Mouse (Mus musculus) mouse trophoblast stem cell (cell line): ENCODE data around the gene Cbfa2t3.

Experiments used
- in situ Hi-C, 2 experiments: fragments of 300-500 bp; cut with MseI, MboI; formaldehyde crosslinking; loops; 2 replicates in 1 of 2; 3 replicates in 1 of 2; pipeline ENCODE4 v1.15.1; 2025

The Cbfa2t3 gene

DNA sequence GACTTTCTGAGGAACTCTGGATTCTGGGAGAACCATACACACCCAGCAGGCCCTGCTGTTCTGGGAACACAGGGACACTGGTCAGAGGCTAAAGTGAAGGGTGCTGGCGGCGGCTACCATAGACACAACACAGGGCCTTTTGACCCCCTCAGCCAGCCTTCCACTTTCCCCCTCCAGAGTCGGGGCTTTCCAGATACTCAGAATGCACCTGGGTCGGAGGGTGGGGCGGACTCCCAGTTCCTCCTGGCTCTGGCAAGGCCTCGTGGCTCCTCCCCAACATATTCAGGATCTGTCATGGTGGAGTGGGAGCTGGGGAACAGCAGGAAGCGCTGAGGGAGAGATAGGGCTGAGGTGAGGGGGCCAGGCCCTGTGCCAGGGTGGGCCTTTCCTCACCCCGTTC, 6.8 kb downstream of the Cbfa2t3 start:
- in situ Hi-C loops, result no loop called here

DNA sequence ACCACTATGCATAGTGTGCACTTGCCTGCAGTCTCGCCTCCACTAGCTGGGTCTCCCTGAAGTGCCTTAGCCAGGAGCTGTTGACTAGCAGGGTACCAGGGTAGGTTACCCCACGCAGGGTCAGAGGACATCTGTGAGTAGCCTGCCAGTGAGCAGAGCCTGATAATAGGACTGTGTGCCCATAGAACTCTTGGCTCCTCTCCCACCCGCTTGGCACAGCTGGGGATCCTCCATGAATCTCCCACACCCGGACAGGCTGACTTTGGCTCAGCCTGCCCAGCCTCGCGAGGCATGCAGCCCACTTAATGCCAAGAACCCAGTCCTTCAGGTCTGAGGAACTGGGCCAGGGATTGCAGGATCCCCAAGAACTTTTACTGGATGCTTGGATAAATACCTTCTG, 7.9 kb downstream of the Cbfa2t3 start:
- in situ Hi-C loops, result no loop called here

DNA sequence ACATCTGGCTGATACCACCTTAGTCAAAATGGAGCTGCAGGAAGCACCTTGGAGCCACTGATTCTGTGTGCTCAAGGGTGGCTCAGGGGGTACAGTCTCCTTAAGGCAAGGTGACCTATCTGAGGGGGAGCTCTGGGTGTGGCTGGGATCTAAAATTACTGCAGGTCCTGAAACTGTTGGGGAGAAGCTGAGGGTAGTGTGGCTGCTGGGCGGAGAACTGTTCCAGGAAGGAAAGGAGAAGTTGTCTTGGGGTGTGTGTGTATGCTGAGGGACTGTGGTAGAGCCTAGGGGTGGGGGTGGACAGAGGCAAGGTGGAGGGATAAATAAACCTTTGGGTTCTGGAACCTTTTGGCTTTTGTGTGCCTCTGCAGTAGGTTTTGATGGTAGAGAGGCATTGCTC, 9.6 kb downstream of the Cbfa2t3 start:
- in situ Hi-C loops, result no loop called here

DNA sequence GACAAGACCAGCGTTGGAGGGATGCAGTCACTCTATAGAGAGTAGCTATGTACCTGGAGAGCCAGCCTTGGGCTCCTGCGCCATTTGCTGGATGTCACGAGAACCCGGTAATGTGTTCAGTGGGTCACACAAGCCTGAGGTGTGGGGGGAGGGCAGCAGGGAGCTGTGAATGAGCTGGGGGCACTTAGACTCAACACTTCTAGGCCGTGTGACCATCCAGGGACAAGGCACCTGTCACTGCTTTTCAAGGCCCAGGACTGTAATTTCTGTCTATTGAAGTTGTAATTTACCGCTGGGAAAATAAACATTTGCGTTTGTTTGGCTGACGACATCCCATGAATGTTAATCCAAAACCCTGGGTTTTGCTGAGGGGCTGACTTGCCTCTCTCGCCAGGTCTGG, 12.0 kb downstream of the Cbfa2t3 start:
- in situ Hi-C loops, result no loop called here

DNA sequence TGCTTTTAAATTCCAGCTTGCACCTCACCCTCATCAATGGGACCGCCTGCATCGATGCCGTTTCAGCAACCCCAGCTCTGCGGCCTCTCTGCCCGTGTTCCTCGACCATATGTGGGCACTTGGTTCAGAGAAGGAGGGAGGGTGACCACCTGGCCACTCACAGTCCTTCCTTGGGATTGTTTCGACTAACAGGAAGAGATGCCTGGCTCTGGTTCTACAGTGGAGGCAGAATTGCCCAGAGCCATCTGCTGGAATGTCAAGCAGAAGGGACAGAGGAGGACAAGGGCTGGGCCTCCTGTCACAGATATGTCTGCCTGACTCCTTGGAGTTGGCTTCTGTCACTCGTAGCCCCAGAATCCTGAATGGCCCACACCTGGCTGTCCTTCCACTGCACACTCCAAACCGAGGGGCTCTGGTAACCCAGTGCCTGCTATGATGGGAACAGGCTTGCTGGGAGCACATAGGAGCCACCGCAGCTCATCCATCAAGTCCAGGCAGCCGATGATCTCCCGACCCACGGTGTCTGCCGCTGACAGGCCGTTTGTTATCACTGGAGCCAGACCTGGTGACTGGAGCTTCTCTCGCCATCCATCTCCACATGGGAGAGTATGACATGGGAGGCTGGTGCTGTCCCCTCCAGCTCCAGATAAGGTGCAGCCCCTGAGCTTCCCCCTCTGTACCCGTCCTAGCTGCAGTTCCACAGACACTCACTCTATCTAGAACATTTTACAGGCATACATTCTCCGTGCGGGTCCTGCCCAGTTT, 13.6 kb downstream of the Cbfa2t3 start:
- in situ Hi-C loops, result no loop called here

DNA sequence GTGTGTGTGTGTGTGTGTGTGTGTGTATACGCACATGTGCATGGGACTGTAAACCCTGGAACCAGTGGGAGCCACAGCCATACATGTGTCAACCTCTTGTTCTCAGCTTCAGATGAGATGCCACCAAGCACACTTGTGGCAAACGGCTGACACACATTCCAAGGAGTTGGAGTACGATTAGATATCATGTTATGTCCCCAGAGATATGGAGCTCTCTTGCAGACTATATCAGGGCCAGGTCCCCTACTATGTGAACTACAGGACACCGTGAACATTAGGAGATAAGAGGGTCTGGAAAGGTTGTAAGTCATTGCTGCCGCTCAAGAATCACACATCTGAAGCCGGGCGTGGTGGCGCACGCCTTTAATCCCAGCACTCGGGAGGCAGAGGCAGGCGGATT, 16.1 kb downstream of the Cbfa2t3 start:
- in situ Hi-C loops, result no loop called here

DNA sequence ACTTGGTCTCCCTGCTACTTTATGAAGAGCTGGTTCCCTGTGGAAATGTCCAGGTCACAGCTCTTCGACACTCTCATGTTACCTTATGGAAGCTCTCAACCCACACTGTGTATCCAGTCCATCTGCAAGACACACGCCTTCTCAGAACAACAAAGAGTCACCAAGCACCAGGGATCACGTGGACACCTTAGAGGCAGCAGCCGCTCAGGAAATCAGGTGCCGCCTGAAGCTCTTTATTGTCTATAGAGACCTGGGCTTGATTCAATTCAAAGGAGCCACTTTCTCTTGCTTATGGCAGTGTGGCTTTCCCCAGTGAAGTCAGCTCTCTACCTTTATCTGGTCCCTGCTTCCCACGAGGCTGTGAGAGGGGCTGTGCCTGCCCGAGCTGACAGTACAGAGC, 18.7 kb downstream of the Cbfa2t3 start:
- in situ Hi-C loops, result no loop called here

DNA sequence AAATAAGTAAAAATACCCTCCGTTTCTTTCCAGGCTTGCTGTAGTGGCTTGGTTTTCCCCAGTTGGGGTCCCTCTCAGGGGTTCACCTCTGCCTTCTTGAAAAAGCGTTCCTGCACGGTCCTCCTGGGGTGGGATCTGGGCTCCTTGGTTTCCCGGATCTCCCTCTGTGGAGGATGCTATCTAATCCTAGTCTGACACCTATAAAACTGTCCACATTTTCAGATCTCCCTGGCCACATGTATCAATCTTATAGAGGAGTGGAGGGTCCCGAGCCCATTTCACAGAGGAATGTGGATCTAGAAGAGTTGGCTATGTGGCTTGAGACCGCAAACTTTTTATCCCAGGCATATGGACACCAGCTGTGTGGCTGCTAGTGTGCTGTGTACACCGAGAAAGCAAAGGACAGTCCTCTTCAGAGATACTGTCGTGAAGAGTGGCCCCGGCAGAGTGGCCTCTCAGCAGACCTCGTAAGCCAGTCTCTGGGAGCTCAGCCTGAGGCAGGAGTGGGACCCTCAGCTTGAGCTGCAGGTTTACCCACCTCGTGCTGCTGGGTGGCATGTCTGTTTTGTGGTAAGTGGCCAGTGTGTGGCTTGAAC, 19.5 kb downstream of the Cbfa2t3 start:
- in situ Hi-C loops, result no loop called here

DNA sequence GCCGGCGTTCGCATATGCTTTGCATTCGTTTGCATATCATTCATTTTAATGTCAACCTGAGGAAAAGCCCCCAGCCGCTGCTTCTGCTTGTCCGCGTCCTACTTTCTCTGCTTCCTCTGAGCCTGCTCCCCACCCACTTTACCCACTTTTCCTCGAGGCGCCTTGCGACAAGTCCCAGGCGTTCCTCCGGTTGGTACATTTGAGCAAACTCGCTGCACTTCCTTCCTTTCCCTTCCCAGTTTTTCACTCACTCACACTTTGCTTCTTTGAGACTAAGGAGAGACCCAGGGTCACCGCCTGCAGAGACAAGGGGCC, 20.1 kb downstream of the Cbfa2t3 start:
- in situ Hi-C loops, result no loop called here

DNA sequence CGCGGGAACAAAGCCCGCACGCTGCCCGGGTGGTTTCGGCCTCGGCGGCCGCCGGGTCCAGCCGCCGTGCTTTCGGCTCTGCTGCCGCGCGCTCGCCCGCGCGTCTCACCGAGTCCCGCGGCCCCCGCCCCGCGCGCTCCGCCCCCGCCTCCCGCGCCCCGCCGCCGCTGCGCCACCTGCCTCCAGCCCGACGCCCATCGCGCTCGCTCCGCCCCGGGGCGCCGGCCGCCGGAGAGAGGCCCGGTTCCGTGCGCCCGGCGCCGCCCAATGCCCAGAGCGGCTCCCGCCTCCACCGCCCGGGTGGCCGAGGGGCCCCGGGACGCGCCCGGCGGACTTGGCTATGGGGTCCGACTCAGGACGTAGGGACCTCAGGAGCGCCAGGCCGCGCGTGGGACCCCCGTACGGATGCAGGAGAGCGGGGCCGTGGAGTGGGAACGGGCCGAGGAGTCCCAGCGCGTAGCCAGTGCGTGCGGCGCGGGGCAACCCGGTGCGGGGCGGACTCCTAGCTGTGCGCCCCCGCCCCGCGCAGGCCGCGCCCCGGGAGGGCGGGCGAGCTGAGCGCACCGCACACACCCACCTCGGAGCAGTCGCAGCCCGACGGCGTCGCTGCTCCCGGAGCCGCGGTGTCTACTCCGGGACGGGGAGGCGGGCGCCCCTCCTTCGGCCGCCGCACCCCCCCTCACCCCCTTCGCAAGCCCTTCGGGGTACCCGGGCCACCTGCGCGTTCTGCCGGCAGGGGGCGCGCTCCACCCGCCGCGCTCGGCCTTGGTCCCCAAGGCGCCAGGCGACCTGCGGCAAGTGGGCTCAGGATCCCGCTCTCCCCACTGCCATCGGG, 20.6 kb downstream of the Cbfa2t3 start:
- in situ Hi-C loops, result no loop called here

DNA sequence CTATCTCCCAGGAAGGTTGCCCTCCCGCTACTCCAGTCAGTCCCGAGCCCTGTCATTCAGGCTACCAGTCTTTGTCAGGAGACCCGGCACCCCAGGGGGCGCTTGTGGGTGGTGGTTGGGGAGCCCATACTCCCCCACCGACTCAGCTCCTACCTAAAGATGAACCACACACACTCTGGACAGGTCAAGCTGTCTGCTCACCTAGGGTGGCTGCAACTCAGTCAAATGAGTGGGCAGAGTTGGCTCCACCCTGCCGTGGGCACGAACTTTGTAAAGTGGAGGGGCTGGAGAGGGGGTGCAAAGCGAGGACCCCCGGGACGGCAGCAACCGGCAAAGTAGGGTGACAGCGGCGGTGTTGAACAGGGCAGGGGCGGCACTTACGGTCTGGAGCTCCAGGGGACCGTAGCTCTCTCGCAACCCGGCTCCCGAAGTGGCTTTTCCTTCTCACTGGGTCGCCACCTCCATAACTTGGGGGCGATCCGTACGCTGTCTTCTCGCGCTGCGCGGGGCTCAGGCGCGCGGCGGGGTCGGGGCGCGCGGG, 21.4 kb downstream of the Cbfa2t3 start:
- in situ Hi-C loops, result no loop called here

DNA sequence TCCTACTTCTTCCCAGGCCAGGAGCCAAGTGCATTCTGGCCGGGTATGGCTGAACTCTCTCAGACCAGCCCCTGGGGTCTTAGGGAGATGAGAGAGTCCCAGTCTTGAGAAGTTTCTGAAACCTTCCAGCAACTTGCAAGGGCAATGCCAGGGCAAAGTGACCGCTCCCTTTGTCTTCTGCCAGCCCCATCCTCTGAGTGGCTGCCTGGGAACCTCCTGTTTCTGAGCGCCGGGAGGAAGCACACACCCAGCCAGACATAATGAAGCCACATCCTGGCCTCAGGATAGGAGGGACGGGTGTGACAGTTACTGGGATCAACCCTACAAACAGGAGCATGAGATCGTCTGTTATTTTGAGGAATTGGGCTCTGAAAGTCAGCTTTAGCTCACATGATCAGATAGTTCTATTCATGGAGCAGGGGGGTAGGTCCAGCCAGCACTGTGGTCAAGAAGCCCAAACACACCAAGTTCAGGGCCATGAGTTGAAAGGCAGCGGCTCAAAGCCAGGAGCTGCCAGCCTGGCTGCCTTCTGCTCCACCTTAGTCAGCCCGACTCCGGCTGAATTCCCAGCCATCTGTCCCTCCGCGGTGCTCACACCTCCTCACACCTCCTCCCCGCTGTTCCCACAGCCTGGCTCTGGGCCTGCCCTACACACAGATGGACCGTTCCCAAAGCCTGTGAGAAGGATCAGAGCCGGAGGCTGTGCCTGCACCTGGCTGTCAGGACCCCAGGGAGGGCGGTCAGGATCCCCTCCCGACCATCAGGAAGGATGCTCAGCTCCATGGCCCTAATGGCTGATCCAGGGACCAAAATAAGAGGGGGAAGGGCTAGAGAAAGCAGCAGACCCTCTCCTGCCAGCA, 22.1 kb downstream of the Cbfa2t3 start:
- in situ Hi-C loops, result no loop called here

DNA sequence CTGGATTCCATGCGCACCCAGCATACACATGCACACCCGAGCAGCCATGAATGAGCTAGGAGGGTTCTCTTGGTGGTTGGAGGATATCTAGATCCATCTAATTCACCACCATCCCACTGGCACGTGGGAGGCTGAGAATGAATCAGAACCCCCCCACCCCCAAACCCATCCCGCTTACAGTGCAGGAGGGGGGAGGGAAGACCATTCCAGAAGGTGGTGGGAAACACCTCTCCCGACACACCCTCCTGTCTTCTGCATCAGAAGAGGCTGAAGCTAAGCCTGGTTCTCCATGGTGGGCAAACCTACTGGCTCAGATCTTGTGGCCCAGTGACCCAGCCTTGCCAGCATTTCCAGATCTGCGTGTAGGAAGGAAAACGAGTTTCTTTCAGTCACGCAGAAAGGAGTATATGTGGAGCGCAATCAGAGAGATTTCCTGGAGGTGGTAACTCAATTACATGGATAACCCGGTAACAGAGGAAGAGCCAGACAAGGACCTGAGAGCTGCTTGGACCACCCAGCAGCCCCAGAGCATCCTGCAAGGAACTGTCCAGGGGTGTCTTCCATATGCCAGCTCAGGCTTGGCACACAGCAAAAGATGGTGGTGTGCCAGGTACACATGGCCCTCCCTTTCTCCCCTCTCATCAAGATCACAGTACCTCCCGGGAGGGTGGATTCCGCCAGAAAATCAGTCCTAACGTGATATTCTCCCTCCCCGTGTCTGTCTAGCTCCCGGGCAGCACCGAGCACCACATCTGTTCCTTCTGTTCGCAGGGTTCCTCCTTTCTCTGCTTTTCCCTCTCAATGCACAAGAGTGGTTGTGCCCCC, 23.1 kb downstream of the Cbfa2t3 start:
- in situ Hi-C loops, result no loop called here

DNA sequence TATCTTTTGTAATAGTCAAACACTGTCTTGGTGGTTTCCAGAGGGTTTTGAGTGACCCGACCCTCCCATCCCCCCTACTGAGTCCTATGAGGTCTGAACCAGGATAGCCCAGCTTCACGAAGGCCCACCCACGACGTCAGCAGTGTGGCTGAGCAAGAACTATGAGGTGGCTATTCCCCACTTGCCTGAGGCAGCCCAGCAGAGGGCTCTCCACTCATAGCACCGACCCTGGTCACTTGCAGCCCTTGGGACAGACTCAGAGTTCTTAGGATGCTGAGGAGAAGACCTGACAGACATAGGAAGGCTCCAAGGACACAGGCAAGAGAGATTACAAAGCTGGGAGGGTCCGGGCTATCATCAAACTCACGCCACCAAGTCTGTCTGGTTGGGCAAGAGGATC, 23.9 kb downstream of the Cbfa2t3 start:
- in situ Hi-C loops, result no loop called here

DNA sequence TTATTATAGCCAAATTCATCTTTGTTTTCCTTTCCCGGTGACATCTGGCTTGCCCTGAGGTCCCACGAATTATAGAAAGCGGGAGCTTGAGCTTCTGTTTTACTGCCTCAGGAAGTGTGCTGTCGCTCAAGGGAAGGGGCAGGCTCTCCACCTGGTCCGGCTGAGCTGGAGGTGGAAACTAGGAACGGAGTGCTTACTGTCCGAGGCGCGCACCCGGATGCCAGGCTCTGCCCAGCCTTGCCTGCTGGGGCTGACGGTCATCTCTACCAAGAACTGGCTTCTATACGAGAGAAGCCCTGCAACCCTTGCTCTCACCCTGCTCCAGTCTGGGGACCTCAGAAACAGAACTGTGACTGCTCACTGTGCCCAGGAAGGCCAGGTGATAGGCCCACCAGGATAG, 24.9 kb downstream of the Cbfa2t3 start:
- in situ Hi-C loops, result no loop called here

DNA sequence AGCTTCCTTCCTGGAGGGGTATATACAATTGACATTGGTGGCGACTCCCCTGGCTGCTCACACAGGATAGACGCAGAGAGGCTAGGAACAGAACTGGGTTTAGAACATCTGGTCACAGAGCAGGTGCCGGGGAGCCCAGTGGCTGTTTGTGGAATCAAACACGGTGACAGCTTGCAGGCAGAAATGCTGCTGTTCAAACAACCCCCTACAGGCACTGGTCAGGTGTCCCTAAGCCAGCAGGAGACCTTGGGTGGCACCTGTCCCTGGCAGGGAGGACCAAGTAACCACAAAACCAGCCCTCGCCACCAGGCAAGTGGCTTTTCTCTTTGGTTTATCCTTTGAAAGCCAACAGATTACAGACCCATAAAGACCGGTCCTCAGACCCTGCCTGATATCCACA, 27.0 kb downstream of the Cbfa2t3 start:
- in situ Hi-C loops, result no loop called here

DNA sequence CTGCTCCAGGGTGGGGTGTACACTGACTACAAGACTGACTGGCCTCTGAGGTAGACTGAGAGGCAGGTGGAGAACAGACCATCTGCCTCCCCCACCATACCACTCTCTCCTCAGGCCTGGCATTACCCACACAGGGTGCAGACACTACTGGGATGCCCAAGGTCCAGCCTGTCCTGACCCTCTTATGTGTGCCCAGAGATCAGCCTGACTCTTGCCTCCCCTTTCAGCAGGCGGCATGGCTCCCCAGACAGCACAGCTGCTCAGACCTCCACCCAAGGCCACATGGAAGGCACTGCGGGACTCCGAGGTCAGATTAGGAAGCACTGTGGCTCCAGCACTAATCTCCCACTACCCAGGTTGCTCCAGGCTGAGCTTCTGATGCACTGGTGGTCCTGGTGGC, 28.2 kb downstream of the Cbfa2t3 start:
- in situ Hi-C loops, result no loop called here

DNA sequence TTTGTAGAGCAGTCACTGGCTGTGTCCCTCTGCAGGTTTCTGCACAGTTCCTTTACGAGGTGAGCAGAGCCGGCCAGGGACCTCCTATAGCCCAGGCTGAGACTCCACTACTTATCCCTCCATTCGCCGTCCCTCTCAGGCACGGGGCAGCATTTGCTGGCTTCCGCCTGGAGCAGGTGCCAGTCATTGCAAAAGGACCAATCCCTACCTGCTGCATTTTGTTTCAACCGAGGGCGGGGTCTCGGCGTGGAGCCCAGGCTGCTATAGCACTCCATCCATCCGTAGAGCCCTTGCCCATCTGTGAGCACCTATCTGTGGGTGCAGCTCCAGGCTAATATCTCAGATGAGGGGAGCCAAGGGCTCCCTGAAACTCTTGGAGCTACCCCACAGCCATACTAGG, 28.9 kb downstream of the Cbfa2t3 start:
- in situ Hi-C loops, result no loop called here

DNA sequence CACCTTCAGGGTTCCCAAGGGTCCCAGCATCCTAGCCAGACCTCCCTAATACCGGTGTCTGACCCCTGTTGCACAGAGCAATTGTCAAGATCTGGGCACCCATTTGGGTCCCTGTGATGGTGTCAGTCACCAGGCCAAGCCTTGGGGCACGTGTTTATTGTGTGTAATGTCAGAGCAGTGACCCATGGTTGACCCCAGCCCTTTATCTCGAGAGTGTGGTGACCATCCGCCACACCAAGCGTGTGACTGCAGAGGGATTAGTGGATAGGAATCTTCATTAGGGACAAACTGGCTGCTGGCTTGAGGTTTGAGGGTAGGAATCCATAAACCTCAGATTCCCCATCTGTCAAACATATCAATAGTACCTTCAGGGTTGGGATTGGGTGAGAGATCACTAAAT, 29.5 kb downstream of the Cbfa2t3 start:
- in situ Hi-C loops, result no loop called here

DNA sequence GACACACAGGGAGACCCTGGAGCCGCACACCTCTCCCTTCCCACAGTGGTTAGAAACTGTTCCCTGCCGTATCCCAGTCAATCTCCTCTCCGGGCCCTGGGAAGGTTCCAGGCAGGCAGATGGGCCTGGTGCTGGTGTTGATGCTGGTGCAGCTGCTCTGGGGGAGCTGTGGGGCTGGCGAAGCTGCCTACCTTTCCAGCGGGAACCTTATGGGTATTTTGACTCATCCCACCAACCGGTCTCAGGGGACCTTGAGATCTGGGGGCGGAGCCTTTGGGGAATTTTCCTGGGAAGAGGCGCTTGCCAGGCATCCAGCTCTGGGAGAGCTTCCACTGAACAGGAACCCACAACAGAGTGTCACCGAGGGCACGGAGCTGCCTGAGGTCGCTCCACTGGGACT, 31.1 kb downstream of the Cbfa2t3 start:
- in situ Hi-C loops, result no loop called here

DNA sequence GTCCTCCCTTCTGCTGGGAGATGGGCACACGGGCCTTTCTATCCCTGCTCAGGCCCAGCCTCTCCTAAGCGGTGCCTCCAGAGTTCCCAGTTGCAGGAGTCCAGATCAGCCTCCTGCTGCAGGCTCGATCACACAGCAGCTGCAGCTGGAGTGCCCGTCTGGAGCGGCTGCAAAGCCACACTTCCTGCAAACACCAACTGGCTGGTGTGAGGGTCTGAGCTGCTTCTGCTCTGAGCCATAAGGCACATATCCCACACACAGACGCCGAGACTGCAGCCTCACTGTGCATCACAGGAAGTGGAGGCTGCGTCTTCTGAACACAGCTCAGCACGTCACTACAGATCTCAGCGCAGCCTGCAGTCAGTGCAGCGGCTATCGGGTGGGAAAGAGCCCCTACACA, 32.1 kb downstream of the Cbfa2t3 start:
- in situ Hi-C loops, result no loop called here
